Mouse (Mus musculus) retina, embryonic 14.5 days (tissue): ENCODE measurements around the gene Gm9844.
"Not testable (repeated sequence)": the region's sequence is repeated elsewhere in the genome, so short reads cannot be mapped to it uniquely, and the experiment has no call there.

Source experiments
- DNase-seq: peaks from one replicate; pipeline ENCODE4 v3.0.0-alpha.2; 2015; ENCODE audit warnings: low spot score

Gene Gm9844

DNA sequence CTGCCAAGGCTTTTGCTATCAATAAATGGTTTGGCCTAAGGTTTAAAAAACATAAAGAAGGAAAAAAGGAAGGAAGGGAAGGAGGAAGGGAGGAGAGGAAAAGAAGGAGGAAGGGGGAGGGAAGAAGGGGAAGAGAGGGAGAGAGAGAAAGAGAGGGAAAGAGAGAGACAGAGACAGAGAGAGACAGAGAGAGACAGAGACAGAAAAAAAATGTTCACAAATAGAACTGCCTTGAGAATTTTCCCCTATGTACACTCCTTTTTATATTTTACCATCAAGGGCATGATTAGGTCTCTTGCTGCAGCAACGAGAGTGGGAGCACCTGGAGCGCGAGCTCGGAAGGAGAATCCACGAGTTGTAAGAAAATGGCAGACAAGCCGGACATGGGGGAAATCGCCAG, at the start of gene Gm9844:
Gm9844 (plus strand) TSS at position 301 of the 400 bp plus-strand sequence.
- no peak for DNase-seq

DNA sequence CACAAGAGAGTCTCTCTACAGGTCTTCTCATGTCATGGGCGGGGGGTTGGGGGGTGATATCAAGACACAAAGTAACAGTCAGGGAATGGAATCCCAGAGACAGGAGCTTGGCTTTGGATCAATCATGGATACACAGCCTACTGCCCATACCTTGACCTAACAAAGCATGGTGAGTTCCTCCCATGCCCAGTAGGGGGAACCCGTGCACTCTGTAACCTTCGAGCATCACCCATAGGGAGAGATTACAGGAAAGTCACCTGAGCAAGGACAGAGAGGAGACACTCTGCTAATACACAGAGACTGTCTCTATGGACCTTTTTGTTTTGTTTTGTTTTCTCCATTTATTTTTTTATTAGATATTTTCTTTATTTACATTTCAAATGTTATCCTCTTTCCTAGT, 44.5 kb upstream of the Gm9844 start:
- DNase-seq = peak; percentile 89

- DNase-seq = no peak
These were observed 37.6 kb upstream of the Gm9844 start for GRCm38 (mm10) chr7:24824452-24824851.

- DNase-seq = no peak
These were observed 34.8 kb upstream of the Gm9844 start for GRCm38 (mm10) chr7:24827181-24827580.

- DNase-seq = not testable (repeated sequence)
These were observed 23.1 kb upstream of the Gm9844 start for GRCm38 (mm10) chr7:24838732-24839409.

DNA sequence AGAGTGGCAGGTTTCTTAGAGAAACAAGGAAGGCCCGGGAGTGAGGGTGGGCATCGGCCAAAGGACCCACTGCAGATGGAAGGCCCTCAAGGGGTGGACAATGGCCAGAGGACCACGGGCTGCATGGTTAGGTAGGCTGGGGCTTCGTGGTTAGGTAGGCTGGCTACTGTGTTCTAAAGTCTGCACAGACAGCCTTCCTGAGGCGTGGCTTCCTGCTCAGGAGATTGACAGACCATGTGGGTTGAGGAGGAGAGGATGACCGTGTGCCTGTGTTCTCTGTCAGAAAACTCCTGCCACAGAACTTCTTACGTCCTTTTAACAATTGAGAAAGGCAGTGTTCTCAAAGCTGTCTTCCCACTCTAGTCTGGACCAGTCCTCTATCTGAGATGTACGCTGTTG, 22.6 kb upstream of the Gm9844 start:
- no peak for DNase-seq

- DNase-seq = no peak
These were observed 21.7 kb upstream of the Gm9844 start for GRCm38 (mm10) chr7:24840331-24840730.

GRCm38 (mm10) chr7:24841009-24841408, 21.0 kb upstream of the Gm9844 start:
- DNase-seq = no peak

GRCm38 (mm10) chr7:24844144-24844543, 17.9 kb upstream of the Gm9844 start:
- no peak for DNase-seq

GRCm38 (mm10) chr7:24845181-24845580, 16.8 kb upstream of the Gm9844 start:
- no peak for DNase-seq

- DNase-seq = peak; percentile 35
These were observed 16.3 kb upstream of the Gm9844 start for GRCm38 (mm10) chr7:24845713-24846112.

GRCm38 (mm10) chr7:24846576-24846975, 15.4 kb upstream of the Gm9844 start:
- DNase-seq = not testable (repeated sequence)

DNA sequence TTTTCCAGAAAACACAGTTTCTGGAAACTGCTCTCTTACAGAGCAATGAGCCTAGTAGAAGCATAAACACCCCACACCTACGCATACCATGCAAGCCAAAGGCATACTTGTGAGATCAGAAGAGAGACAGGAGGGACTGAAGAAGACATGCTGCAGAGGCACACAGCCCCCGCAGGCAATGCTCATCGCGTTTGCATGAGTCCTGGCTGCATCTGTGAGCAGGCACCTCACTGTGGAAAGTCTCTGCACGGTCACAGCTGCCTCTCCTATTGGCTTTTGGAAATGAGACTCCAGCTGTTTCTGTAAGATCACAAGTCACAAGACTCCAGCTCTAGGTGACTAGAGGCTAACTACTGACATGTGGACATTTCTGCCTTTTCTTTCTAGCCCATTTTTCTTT, 11.9 kb upstream of the Gm9844 start:
- no peak for DNase-seq

DNA sequence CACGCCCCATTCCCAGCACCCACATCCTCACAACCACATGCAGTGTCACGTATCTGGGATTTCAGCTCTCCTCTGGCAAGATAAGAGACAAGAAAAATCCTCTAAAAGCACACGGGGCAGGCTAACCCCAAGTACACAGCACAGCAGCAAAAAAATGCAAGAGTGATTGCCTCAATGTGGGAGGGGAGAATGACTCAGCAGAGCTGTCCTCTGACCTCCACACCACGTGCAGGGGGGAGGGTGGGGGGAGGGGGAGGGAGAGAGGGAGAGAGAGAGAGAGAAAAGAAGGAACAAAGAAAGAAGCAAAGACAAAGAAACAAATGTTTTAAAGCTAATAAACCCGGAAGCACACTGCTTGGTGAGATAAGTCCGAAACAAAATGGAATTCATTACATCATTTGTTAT, 11.1 kb upstream of the Gm9844 start:
- DNase-seq = no peak

GRCm38 (mm10) chr7:24851596-24852325, 10.3 kb upstream of the Gm9844 start:
- no peak for DNase-seq

GRCm38 (mm10) chr7:24852557-24853232, 9.3 kb upstream of the Gm9844 start:
- DNase-seq = no peak

DNA sequence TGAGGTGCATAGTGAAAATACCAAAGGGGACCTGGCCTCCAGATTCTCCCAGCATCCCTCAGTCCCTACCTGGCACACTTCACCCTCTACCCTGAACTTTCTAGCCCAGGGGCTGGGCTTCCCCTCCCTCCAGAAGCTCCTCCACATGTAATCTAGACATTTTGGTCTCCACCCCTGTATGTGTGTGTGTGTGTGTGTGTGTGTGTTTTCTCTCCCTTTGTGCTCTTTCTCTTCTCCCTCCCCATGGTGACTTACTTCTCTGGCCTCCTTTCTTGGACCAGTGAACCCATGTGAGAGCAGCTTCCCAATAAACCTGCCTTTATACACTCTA, 8.8 kb upstream of the Gm9844 start:
- DNase-seq = no peak

DNA sequence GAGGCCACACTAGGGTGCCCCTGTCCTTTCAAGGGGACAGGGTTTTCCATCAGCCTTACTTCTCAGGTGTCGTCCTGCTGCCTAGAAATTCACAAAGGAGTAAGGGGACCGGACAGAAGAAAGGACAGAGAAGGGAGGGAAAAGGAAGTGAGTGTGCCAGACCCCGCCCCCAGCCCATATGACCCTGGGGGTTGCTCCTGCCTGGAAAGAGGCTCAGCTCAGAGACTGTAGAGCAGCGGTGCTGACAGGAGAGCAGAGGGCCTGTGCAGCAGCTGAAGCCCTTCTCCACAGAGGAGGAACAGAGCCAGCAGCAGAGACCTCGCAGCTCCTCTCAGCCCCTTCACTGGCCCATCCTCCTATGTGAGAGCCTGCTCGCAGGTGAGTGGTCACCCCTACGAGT, 8.3 kb upstream of the Gm9844 start:
- no peak for DNase-seq

- peak; percentile 61 for DNase-seq
These were observed 5.4 kb upstream of the Gm9844 start for GRCm38 (mm10) chr7:24856460-24857120.

GRCm38 (mm10) chr7:24859234-24859633, 2.8 kb upstream of the Gm9844 start:
- no peak for DNase-seq

DNA sequence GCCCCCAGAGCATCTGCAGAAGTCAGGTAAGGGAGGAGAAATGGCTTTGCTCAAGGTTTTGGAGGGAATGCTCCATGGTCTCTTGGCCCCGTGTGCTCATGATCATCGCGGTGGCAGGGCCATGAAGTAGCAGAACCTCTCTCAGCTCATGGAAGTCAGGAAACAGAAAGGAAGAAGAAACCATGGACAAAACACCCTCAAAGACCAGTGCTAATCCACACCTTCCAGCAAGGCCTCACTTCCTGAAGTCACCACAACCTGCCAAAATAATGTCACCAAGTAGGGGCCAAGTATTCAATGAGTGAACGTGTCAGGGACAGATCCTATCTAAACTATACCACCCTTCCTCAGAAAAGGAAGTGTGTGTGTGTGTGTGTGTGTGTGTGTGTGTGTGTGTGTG, 840 bp downstream of the Gm9844 start:
- DNase-seq = no peak

DNA sequence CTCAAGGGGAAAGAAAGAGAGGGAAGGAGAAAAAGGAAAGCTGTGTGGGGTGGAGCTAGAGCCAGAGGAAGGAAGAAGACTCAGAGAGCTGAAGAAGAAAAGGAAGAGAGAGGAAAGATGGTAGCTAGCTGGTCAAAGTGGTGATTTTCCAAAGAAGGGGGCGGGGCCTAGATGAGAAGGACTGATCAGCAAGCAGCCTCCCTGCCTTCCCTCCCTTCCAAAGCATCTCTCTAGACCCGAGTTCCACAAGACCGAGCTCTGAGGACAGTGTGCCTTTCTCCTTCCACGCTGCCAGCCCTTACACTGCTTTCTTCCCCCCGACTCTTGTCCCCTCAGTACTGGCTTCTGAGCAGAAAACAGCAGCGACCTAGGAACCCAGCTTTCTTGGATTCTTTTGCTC, 2.1 kb downstream of the Gm9844 start:
- DNase-seq = no peak

DNA sequence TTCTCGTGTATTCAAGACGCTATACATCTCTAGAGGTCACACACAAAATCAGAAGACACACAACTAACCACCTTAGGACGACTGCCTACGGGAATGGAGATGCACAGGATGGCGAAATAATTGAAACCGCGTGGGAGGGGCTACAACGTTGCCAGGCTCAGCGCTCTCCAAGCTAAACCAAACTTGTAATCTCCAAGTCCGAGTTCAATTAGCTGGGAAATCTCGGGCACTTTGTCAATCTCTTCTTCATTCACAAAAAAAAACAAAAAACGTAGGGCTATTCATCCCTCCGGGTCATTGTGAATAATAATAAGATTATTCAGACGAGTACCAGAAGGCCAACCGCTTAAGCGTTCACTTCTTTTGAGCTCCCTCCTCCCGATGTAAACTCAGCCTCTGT, 7.1 kb downstream of the Gm9844 start:
- DNase-seq = no peak
